Mouse (Mus musculus) embryonic facial prominence, embryonic 11.5 days (tissue): ENCODE data around the gene Lrrc34. TPM values are rescaled to one million over a fixed set of nuclear protein-coding genes. Genes with fewer than 3 reads are reported as not detected.
A peak's percentile ranks its signal among the peaks of the same experiment; 100 is the strongest.

Source experiments
- ATAC-seq: fragments of 200-750 bp; cut with Nextera tagmentation; replicated peaks from 2 replicates; pipeline ENCODE4 v1.8.0; 2017; ENCODE audit warnings: low read depth; ENCODE audit not compliant: insufficient number of reproducible peaks, low FRiP score, low TSS enrichment
- DNase-seq: peaks from one replicate; pipeline ENCODE4 v3.0.0-alpha.2; 2015; ENCODE audit warnings: low spot score
- H3K27ac ChIP-seq: fragments of 300-500 bp; sonication (generic); replicated peaks from 2 replicates; pipeline ENCODE4 v1.5.1; 2014; ENCODE audit warnings: mild to moderate bottlenecking, low read depth, low read length, control low read depth
- H3K27me3 ChIP-seq: fragments of 300-500 bp; sonication (generic); 2 replicates; pipeline ENCODE4 v1.6.1; 2014; ENCODE audit warnings: mild to moderate bottlenecking, low read length, moderate library complexity, mixed read lengths; ENCODE audit not compliant: control insufficient read depth, insufficient read depth
- H3K36me3 ChIP-seq: fragments of 300-500 bp; sonication (generic); replicated peaks from 2 replicates; pipeline ENCODE4 v1.6.1; 2014; ENCODE audit warnings: low read depth, mild to moderate bottlenecking, low read length, moderate library complexity, mixed read lengths; ENCODE audit not compliant: control insufficient read depth, insufficient read depth
- H3K4me1 ChIP-seq: fragments of 300-500 bp; sonication (generic); 2 replicates; pipeline ENCODE4 v1.6.1; 2014; ENCODE audit warnings: low read length, mixed read lengths; ENCODE audit not compliant: control insufficient read depth, insufficient read depth
- H3K4me2 ChIP-seq: fragments of 300-500 bp; sonication (generic); 2 replicates; pipeline ENCODE4 v1.6.1; 2014; ENCODE audit warnings: low read depth, mild to moderate bottlenecking, control low read depth, low read length, moderate library complexity
- H3K4me3 ChIP-seq: fragments of 300-500 bp; sonication (generic); 2 replicates; pipeline ENCODE4 v1.5.1; 2014; ENCODE audit warnings: low read depth, low read length, control low read depth
- H3K9ac ChIP-seq: fragments of 300-500 bp; sonication (generic); replicated peaks from 2 replicates; pipeline ENCODE4 v1.6.1; 2014; ENCODE audit warnings: mild to moderate bottlenecking, control low read depth, low read length
- H3K9me3 ChIP-seq: fragments of 300-500 bp; sonication (generic); replicated peaks from 2 replicates; pipeline ENCODE4 v1.6.1; 2016; ENCODE audit warnings: mild to moderate bottlenecking, low read length, inconsistent platforms, mixed read lengths; ENCODE audit not compliant: control insufficient read depth
- WGBS: fragments of 180-500 bp; shearing (Covaris S2); extraction: QIAGEN DNeasy Blood & Tissue Kit; methylation state at CpG from one replicate; pipeline ENCODE4 v1.1.7; 2014; 5-methylcytosine and 5-hydroxymethylcytosine counted together
- polyA plus RNA-seq: library from polyadenylated mRNA; unstranded; fragments of >200 nt; fragmentation: Nextera tagmentation; extraction: Ambion mirVana; gene quantifications from 2 replicates; pipeline ENCODE4 v1.2.1, GENCODE M21; 2014

Gene Lrrc34
- polyA plus RNA-seq: 2.6 and 2.7 TPM in 2 replicates

- H3K4me2 ChIP-seq: peak within 1 kb of the TSS; percentile 74
- WGBS: 1% methylated on average over 25 of the region's 25 CpGs
- H3K4me1 ChIP-seq: peaks cover 5% of the 10 kb centered on the region; the same call in 1 of the 2 replicates
- H3K27me3 ChIP-seq: peaks cover 8% of the 10 kb centered on the region
- H3K4me3 ChIP-seq: peak within 1 kb of the TSS; percentile 35
- no peaks in the 10 kb centered on the region for H3K36me3 ChIP-seq
- no peaks in the 10 kb centered on the region for H3K9me3 ChIP-seq
- DNase-seq: peak; percentile 89
- H3K9ac ChIP-seq: peak within 1 kb of the TSS; percentile 61
- H3K27ac ChIP-seq: no peak within 1 kb of the TSS
- ATAC-seq: peak; percentile 88
Observed at GRCm38 (mm10) chr3:30647440-30648090, at the start of gene Lrrc34. Gene Lrrc34, minus strand, starts transcription at chr3:30647869.

GRCm38 (mm10) chr3:30696346-30696745, 48.7 kb upstream of the Lrrc34 start:
- no peaks in the 10 kb centered on the region for H3K36me3 ChIP-seq
- H3K27ac ChIP-seq: no peak overlapping the region
- peak; percentile 76 for DNase-seq
- no peak overlapping the region for H3K4me2 ChIP-seq
- no peaks in the 10 kb centered on the region for H3K27me3 ChIP-seq
- H3K9me3 ChIP-seq: no peaks in the 10 kb centered on the region
- no peak overlapping the region for H3K9ac ChIP-seq
- no peaks in the 10 kb centered on the region for H3K4me1 ChIP-seq
- ATAC-seq: no peak
- 18% methylated on average over 2 of the region's 2 CpGs for WGBS
- H3K4me3 ChIP-seq: no peak overlapping the region

GRCm38 (mm10) chr3:30695661-30696060, 48.0 kb upstream of the Lrrc34 start:
- Histone ChIP-seq H3K36me3 (no peaks in the 10 kb centered on the region), H3K27ac (no peak overlapping the region), H3K9me3 (no peaks in the 10 kb centered on the region), H3K27me3 (no peaks in the 10 kb centered on the region), H3K4me1 (no peaks in the 10 kb centered on the region), H3K4me3 (no peak overlapping the region), H3K9ac (no peak overlapping the region), H3K4me2 (no peak overlapping the region)
- WGBS: 91% methylated on average over 2 of the region's 2 CpGs
- no peak for DNase-seq
- no peak for ATAC-seq

GRCm38 (mm10) chr3:30690976-30691375, 43.3 kb upstream of the Lrrc34 start:
- DNase-seq: no peak
- no peak overlapping the region for H3K9ac ChIP-seq
- no peaks in the 10 kb centered on the region for H3K36me3 ChIP-seq
- no peak overlapping the region for H3K4me2 ChIP-seq
- no peaks in the 10 kb centered on the region for H3K27me3 ChIP-seq
- no peak overlapping the region for H3K27ac ChIP-seq
- no peaks in the 10 kb centered on the region for H3K4me1 ChIP-seq
- ATAC-seq: no peak
- 68% methylated on average over 7 of the region's 7 CpGs for WGBS
- no peak overlapping the region for H3K4me3 ChIP-seq
- H3K9me3 ChIP-seq: no peaks in the 10 kb centered on the region

GRCm38 (mm10) chr3:30687216-30687615, 39.5 kb upstream of the Lrrc34 start:
- ATAC-seq: no peak
- Histone ChIP-seq H3K9me3 (no peaks in the 10 kb centered on the region), H3K27me3 (no peaks in the 10 kb centered on the region), H3K4me1 (no peaks in the 10 kb centered on the region), H3K9ac (no peak overlapping the region), H3K4me2 (no peak overlapping the region), H3K36me3 (no peaks in the 10 kb centered on the region), H3K27ac (no peak overlapping the region), H3K4me3 (no peak overlapping the region)
- no peak for DNase-seq
- 74% methylated on average over 3 of the region's 3 CpGs for WGBS

GRCm38 (mm10) chr3:30683190-30683589, 35.5 kb upstream of the Lrrc34 start:
- Histone ChIP-seq H3K9me3 (no peaks in the 10 kb centered on the region), H3K27me3 (no peaks in the 10 kb centered on the region), H3K36me3 (no peaks in the 10 kb centered on the region), H3K4me1 (no peaks in the 10 kb centered on the region), H3K27ac (no peak overlapping the region), H3K9ac (no peak overlapping the region), H3K4me3 (no peak overlapping the region), H3K4me2 (no peak overlapping the region)
- no peak for DNase-seq
- WGBS: 86% methylated on average over 6 of the region's 6 CpGs
- ATAC-seq: no peak

GRCm38 (mm10) chr3:30658486-30658885, 10.8 kb upstream of the Lrrc34 start:
- DNase-seq (no peak), ATAC-seq (no peak)
- 83% methylated on average over 9 of the region's 9 CpGs for whole genome bisulfite sequencing

GRCm38 (mm10) chr3:30655937-30656336, 8.3 kb upstream of the Lrrc34 start:
- H3K36me3 ChIP-seq: no peaks in the 10 kb centered on the region
- 91% methylated on average over 5 of the region's 5 CpGs for WGBS
- no peak overlapping the region for H3K4me3 ChIP-seq
- no peak overlapping the region for H3K27ac ChIP-seq
- H3K4me2 ChIP-seq: no peak overlapping the region
- H3K9me3 ChIP-seq: no peaks in the 10 kb centered on the region
- H3K9ac ChIP-seq: no peak overlapping the region
- no peak for DNase-seq
- no peaks in the 10 kb centered on the region for H3K4me1 ChIP-seq
- no peak for ATAC-seq
- H3K27me3 ChIP-seq: no peaks in the 10 kb centered on the region

More at GRCm38 (mm10) chr3:30658486-30658885, 10.8 kb upstream of the Lrrc34 start:
- Histone ChIP-seq H3K9ac (no peak overlapping the region), H3K27me3 (no peaks in the 10 kb centered on the region), H3K4me2 (no peak overlapping the region), H3K4me3 (no peak overlapping the region), H3K36me3 (no peaks in the 10 kb centered on the region), H3K4me1 (no peaks in the 10 kb centered on the region), H3K27ac (no peak overlapping the region), H3K9me3 (no peaks in the 10 kb centered on the region)
